Mouse (Mus musculus) small intestine, adult 2 months (tissue): ENCODE results near the gene Amot.

Experiments used
- CTCF ChIP-seq: fragments of 200-500 bp; IDR thresholded peaks from 2 replicates; pipeline ENCODE4 v1.5.1; 2012; ENCODE audit warnings: low read depth, mild to moderate bottlenecking, control low read depth, inconsistent platforms, low read length, moderate library complexity, mixed read lengths; ENCODE audit not compliant: insufficient replicate concordance, insufficient read length; ENCODE audit errors: extremely low read depth
- POLR2A ChIP-seq: fragments of 200-500 bp; IDR thresholded peaks from 2 replicates; pipeline ENCODE4 v1.6.1; 2012; ENCODE audit warnings: low read depth, mild to moderate bottlenecking, control low read depth, inconsistent platforms, low read length, moderate library complexity

DNA sequence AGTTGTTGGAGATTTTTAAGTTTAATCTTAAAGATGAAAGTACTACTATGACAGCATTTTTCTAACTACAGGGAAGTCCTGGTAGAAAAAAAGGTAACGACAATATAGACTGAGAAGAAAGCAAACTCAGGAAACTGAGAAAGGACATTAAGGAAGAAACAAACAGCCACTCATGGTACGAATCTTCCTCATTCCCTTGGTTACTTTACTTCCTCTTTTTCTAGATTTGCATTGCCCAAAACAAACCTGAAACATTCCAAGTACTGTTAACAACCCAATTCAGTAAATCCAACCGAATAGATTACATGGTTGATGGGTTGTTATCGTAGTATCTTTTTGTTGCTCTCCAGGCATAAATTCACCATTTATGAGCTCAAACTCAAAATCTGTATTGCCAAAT lies 48.7 kb downstream of the Amot start:
- TF ChIP-seq CTCF (no peak), POLR2A (no peak)
